Mouse (Mus musculus): Measurements from ENCODE around the gene Lzts2.

The Lzts2 gene

GRCm38 (mm10) chr19:45054892-45055690 lies 40.9 kb downstream of the Lzts2 start:
- DNase-seq: no peak

- peak in 1 of 2 experiments; percentile 23 for DNase-seq
Observed at GRCm38 (mm10) chr19:45056364-45056763, 42.1 kb downstream of the Lzts2 start.

GRCm38 (mm10) chr19:45056908-45057698 lies 42.9 kb downstream of the Lzts2 start:
- DNase-seq: peak; percentile 37 to 68

GRCm38 (mm10) chr19:45057724-45058112 lies 43.5 kb downstream of the Lzts2 start:
- DNase-seq: no peak

- DNase-seq: peak; percentile 88 to 89
Observed at GRCm38 (mm10) chr19:45058113-45058839, 44.1 kb downstream of the Lzts2 start.

GRCm38 (mm10) chr19:45058841-45059240 lies 44.6 kb downstream of the Lzts2 start:
- no peak for DNase-seq

GRCm38 (mm10) chr19:45063565-45064292 lies 49.5 kb downstream of the Lzts2 start:
- peak; percentile 57 to 60 for DNase-seq

GRCm38 (mm10) chr19:45065226-45065625 lies 51.0 kb downstream of the Lzts2 start:
- DNase-seq: no peak

- DNase-seq: no peak
Observed at GRCm38 (mm10) chr19:45067170-45067569, 53.0 kb downstream of the Lzts2 start.

- no peak for DNase-seq
Observed at GRCm38 (mm10) chr19:45067758-45068510, 53.7 kb downstream of the Lzts2 start.

GRCm38 (mm10) chr19:45073871-45074542 lies 59.8 kb downstream of the Lzts2 start:
- peak; percentile 83 to 86 for DNase-seq

GRCm38 (mm10) chr19:45074580-45075322 lies 60.5 kb downstream of the Lzts2 start, which contains the start of gene Kazald1:
Gene Kazald1 (plus strand): TSS chr19:45075241.
- peak; percentile 91 for DNase-seq

GRCm38 (mm10) chr19:45075323-45076035 lies 61.3 kb downstream of the Lzts2 start:
- DNase-seq: no peak

- no peak for DNase-seq
Observed at GRCm38 (mm10) chr19:45076036-45076575, 61.9 kb downstream of the Lzts2 start.

Measured in thymus, postnatal 36 days (tissue).